Mouse (Mus musculus) heart, adult 2 months (tissue): ENCODE results near the gene Tmem63b. TPM values are rescaled to one million over a fixed set of nuclear protein-coding genes. Genes with fewer than 3 reads are reported as not detected.

Experiments used
- DNase-seq, 2 experiments: peaks; one replicate each; pipeline ENCODE4 v3.0.0; 2021
- H3K27ac ChIP-seq: fragments of 200-600 bp; 2 replicates; pipeline ENCODE4 v1.8.1; 2022
- H3K27me3 ChIP-seq: fragments of 200-500 bp; 2 replicates; pipeline ENCODE4 v1.6.1; 2012; ENCODE audit warnings: mild to moderate bottlenecking, low read length, inconsistent platforms, mixed read lengths; ENCODE audit not compliant: control insufficient read depth, insufficient read depth
- H3K36me3 ChIP-seq: fragments of 200-500 bp; 2 replicates; pipeline ENCODE4 v1.6.1; 2012; ENCODE audit warnings: low read length, inconsistent platforms; ENCODE audit not compliant: control insufficient read depth, insufficient read depth
- H3K4me1 ChIP-seq: fragments of 200-500 bp; 2 replicates; pipeline ENCODE4 v1.6.1; 2011; ENCODE audit warnings: low read length; ENCODE audit not compliant: control insufficient read depth, insufficient read depth
- H3K4me3 ChIP-seq: fragments of 200-600 bp; 2 replicates; pipeline ENCODE4 v1.8.1; 2022
- H3K79me2 ChIP-seq: fragments of 200-500 bp; replicated peaks from 2 replicates; pipeline ENCODE4 v1.6.1; 2012; ENCODE audit warnings: mild to moderate bottlenecking, inconsistent platforms, low read length, moderate library complexity, mixed read lengths; ENCODE audit not compliant: control insufficient read depth, insufficient read depth
- H3K9ac ChIP-seq: fragments of 200-500 bp; 2 replicates; pipeline ENCODE4 v1.6.1; 2012; ENCODE audit warnings: low read depth, mild to moderate bottlenecking, control low read depth, inconsistent platforms, low read length, mixed read lengths
- CTCF ChIP-seq: fragments of 200-600 bp; IDR thresholded peaks from 2 replicates; pipeline ENCODE4 v1.8.1; 2022; ENCODE audit warnings: antibody characterized with exemption, mild to moderate bottlenecking, moderate library complexity
- EP300 ChIP-seq: fragments of 200-500 bp; IDR thresholded peaks from 2 replicates; pipeline ENCODE4 v1.6.1; 2011; ENCODE audit warnings: low read depth, low read length, control low read depth; ENCODE audit not compliant: insufficient read depth
- POLR2A ChIP-seq: fragments of 200-500 bp; IDR thresholded peaks from 2 replicates; pipeline ENCODE4 v1.6.1; 2011; ENCODE audit warnings: mild to moderate bottlenecking, low read depth, low read length, control low read depth; ENCODE audit not compliant: insufficient read depth
- WGBS: fragments of 180-500 bp; shearing (Covaris S2); methylation state at CpG from one replicate; pipeline ENCODE4 v1.1.7; 2018; 5-methylcytosine and 5-hydroxymethylcytosine counted together
- intact Hi-C: fragments of 180-260 bp; cut with DNase I; formaldehyde crosslinking; loops from one replicate; pipeline ENCODE4 v1.15.1; 2025
- polyA plus RNA-seq: library from polyadenylated mRNA; depleted of rRNA; stranded (reverse); fragments of >200 nt; gene quantifications from 2 replicates; pipeline ENCODE4 v1.2.3, GENCODE M21; 2012
- total RNA-seq, 2 experiments: library from RNA; stranded (reverse); gene quantifications; 2 replicates each; pipeline ENCODE4 v1.2.3; 2021

Gene Tmem63b
- total and polyA plus RNA-seq, 3 experiments = 81.8 to 122 (median 90.1) TPM

GRCm38 (mm10) chr17:45727481-45727880 is 40.8 kb upstream of the Tmem63b start:
- Histone ChIP-seq H3K27ac (no peak overlapping the region), H3K4me1 (peaks cover 1% of the 10 kb centered on the region), H3K27me3 (no peaks in the 10 kb centered on the region; the same call in 1 of the 2 replicates), H3K79me2 (no peaks in the 10 kb centered on the region), H3K9ac (no peak overlapping the region), H3K4me3 (no peak overlapping the region), H3K36me3 (no peaks in the 10 kb centered on the region)
- DNase-seq = no peak
- TF ChIP-seq CTCF = no peak
- no peak for TF ChIP-seq EP300
- TF ChIP-seq POLR2A = no peak
- WGBS = 86% methylated on average over 2 of the region's 2 CpGs
- intact Hi-C loops = no loop called here

GRCm38 (mm10) chr17:45726249-45726648 is 39.5 kb upstream of the Tmem63b start:
- 73% methylated on average over 7 of the region's 7 CpGs for WGBS
- H3K27ac ChIP-seq = no peak overlapping the region
- H3K79me2 ChIP-seq = no peaks in the 10 kb centered on the region
- no peaks in the 10 kb centered on the region for H3K36me3 ChIP-seq
- intact Hi-C loops = no loop called here
- H3K4me3 ChIP-seq = no peak overlapping the region
- H3K9ac ChIP-seq = no peak overlapping the region
- no peak for DNase-seq
- H3K4me1 ChIP-seq = peaks cover 1% of the 10 kb centered on the region
- H3K27me3 ChIP-seq = no peaks in the 10 kb centered on the region; the same call in 1 of the 2 replicates
- no peak for TF ChIP-seq POLR2A

- TF ChIP-seq POLR2A (no peak), CTCF (no peak), EP300 (no peak)
- no peak for DNase-seq
- 86% methylated on average over 10 of the region's 10 CpGs for WGBS
- Histone ChIP-seq H3K9ac (no peak overlapping the region), H3K4me1 (peaks cover 1% of the 10 kb centered on the region), H3K27me3 (no peaks in the 10 kb centered on the region; the same call in 1 of the 2 replicates), H3K79me2 (no peaks in the 10 kb centered on the region), H3K4me3 (no peak overlapping the region), H3K36me3 (no peaks in the 10 kb centered on the region), H3K27ac (no peak overlapping the region)
- intact Hi-C loops = no loop called here
These were observed 37.8 kb upstream of the Tmem63b start for GRCm38 (mm10) chr17:45724574-45724921.

GRCm38 (mm10) chr17:45723732-45724573 is 37.2 kb upstream of the Tmem63b start:
- peak; percentile 99 for TF ChIP-seq CTCF
- TF ChIP-seq POLR2A = no peak
- peak; percentile 76; the same call in 1 of the 2 replicates for TF ChIP-seq EP300
- Histone ChIP-seq H3K9ac (peak overlapping the region; percentile 44), H3K27me3 (no peaks in the 10 kb centered on the region; the same call in 1 of the 2 replicates), H3K4me1 (peaks cover 1% of the 10 kb centered on the region), H3K79me2 (no peaks in the 10 kb centered on the region), H3K36me3 (no peaks in the 10 kb centered on the region), H3K4me3 (peak overlapping the region; percentile 42), H3K27ac (peak overlapping the region; percentile 36; the same call in 1 of the 2 replicates)
- 6% methylated on average over 25 of the region's 25 CpGs for WGBS
- DNase-seq = peak; percentile 69 to 87
- intact Hi-C loops = no loop called here

GRCm38 (mm10) chr17:45718323-45718722 is 31.6 kb upstream of the Tmem63b start:
- intact Hi-C loops = loop anchor here (1.0 to 5.0 kb wide), 3 partner anchors 40 to 136 kb away; no protein-coding TSS in a partner anchor
- H3K79me2 ChIP-seq = no peaks in the 10 kb centered on the region
- DNase-seq = peak; percentile 57 to 69
- no peaks in the 10 kb centered on the region; the same call in 1 of the 2 replicates for H3K27me3 ChIP-seq
- no peak overlapping the region for H3K4me3 ChIP-seq
- H3K4me1 ChIP-seq = no peaks in the 10 kb centered on the region
- H3K27ac ChIP-seq = no peak overlapping the region
- TF ChIP-seq EP300 (0 out of 2 replicates have a peak, but pooled peaks have one; percentile 21), CTCF (peak; percentile 89), POLR2A (no peak)
- no peaks in the 10 kb centered on the region for H3K36me3 ChIP-seq
- H3K9ac ChIP-seq = no peak overlapping the region
- WGBS = 7% methylated on average over 10 of the region's 10 CpGs

- 45% methylated on average over 3 of the region's 3 CpGs for WGBS
- no peak overlapping the region for H3K9ac ChIP-seq
- no peaks in the 10 kb centered on the region for H3K4me1 ChIP-seq
- H3K36me3 ChIP-seq = no peaks in the 10 kb centered on the region
- DNase-seq = no peak
- H3K4me3 ChIP-seq = no peak overlapping the region
- H3K79me2 ChIP-seq = no peaks in the 10 kb centered on the region
- H3K27me3 ChIP-seq = no peaks in the 10 kb centered on the region
- no peak overlapping the region for H3K27ac ChIP-seq
- intact Hi-C loops = no loop called here
- TF ChIP-seq POLR2A (no peak), CTCF (no peak), EP300 (no peak)
These were observed 24.8 kb upstream of the Tmem63b start for GRCm38 (mm10) chr17:45711525-45711924.
